ENCODE assay signal across 23 mouse cellular contexts in the genomic region with DNA sequence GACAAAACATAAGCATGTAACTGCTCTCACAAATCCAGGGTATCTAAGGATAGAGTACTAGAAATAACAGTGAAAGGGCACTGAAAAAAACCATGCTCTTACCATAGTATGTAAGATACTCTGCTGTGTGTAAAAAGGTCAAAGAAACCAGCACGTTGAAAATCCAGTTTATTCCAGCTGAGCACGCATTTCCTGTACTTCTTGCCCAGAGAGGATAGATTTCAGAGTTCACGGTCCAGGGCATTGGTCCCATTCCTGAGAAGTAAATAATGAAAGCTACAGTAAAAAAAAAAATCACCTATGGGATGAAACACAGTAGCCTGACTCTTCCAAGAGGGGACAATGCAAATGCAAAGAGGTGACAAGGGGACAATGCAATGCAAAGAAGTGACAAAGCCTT.
DNase-seq lines count a peak whose midpoint lies in the region; ATAC-seq and TF ChIP-seq lines count a peak whose summit lies in the region.
"Had no signal": no experiment of that assay in that cellular context is flagged by ENCODE, and none has a peak within 500 bp of the region (broad histone marks: within the 10 kb centered on the region; RNA-seq: fewer than 3 reads in every experiment).

No protein-coding gene starts in this region.

- no peak for TF ChIP-seq POLR2A in kidney, adult 2 months (IDR thresholded peaks at IDR 0.05; ENCODE audit: low read depth, low read length)

- H3K9ac ChIP-seq in hindbrain, embryonic 16.5 days (ENCODE audit: low read depth, low read length): no peak overlapping the region
- H3K9ac ChIP-seq: forebrain, embryonic 13.5 days; limb, embryonic 13.5 days; liver, embryonic 15.5 days; neural tube, embryonic 12.5 days had no signal

- no peaks in the 10 kb centered on the region for H3K27me3 ChIP-seq in kidney, adult 2 months (replicated peaks; ENCODE audit: control insufficient read depth, insufficient read depth, low read length)
- H3K27me3 ChIP-seq in hindbrain, embryonic 16.5 days (replicated peaks; ENCODE audit: control insufficient read depth, insufficient read depth, low read length): no peaks in the 10 kb centered on the region
- H3K27me3 ChIP-seq: forebrain, embryonic 13.5 days; limb, embryonic 13.5 days; liver, embryonic 15.5 days; neural tube, embryonic 12.5 days had no signal

- H3K27ac ChIP-seq in kidney, adult 2 months (ENCODE audit: insufficient read depth, low read depth, low read length): peak overlapping the region; percentile 23; the same call in 1 of the 2 replicates
- H3K27ac ChIP-seq in hindbrain, embryonic 16.5 days (ENCODE audit: low read depth, low read length): no peak overlapping the region
- H3K27ac ChIP-seq: forebrain, embryonic 13.5 days; hindbrain, postnatal 0 days; limb, embryonic 13.5 days; liver, embryonic 15.5 days; neural tube, embryonic 12.5 days had no signal

- no peak for ATAC-seq in hindbrain, embryonic 16.5 days
- ATAC-seq: forebrain, embryonic 13.5 days; hindbrain, postnatal 0 days; intestine, embryonic 16.5 days had no signal

- no peak overlapping the region for H3K4me3 ChIP-seq in kidney, adult 2 months (ENCODE audit: insufficient read depth, low read depth, low read length)
- H3K4me3 ChIP-seq in hindbrain, embryonic 16.5 days (ENCODE audit: low read length): no peak overlapping the region
- H3K4me3 ChIP-seq: forebrain, embryonic 13.5 days; limb, embryonic 13.5 days; liver, embryonic 15.5 days; myocyte; neural tube, embryonic 12.5 days had no signal

- no peaks in the 10 kb centered on the region for H3K36me3 ChIP-seq in kidney, adult 2 months (ENCODE audit: control insufficient read depth, insufficient read depth, low read length)
- H3K36me3 ChIP-seq in hindbrain, embryonic 16.5 days (ENCODE audit: control insufficient read depth, insufficient read depth, low read length): peaks cover 4% of the 10 kb centered on the region; the same call in 1 of the 2 replicates
- H3K36me3 ChIP-seq: liver, embryonic 15.5 days; neural tube, embryonic 12.5 days had no signal

- no peaks in the 10 kb centered on the region for H3K9me3 ChIP-seq in hindbrain, embryonic 16.5 days (ENCODE audit: control insufficient read depth, low read length)
- H3K9me3 ChIP-seq: forebrain, embryonic 13.5 days; limb, embryonic 13.5 days; liver, embryonic 15.5 days; neural tube, embryonic 12.5 days had no signal

- no peak overlapping the region for H3K4me2 ChIP-seq in hindbrain, embryonic 16.5 days (ENCODE audit: low read length)
- H3K4me2 ChIP-seq: forebrain, embryonic 13.5 days; limb, embryonic 13.5 days; liver, embryonic 15.5 days; midbrain, embryonic 11.5 days; neural tube, embryonic 12.5 days had no signal

- no peak for TF ChIP-seq CTCF in kidney, adult 2 months (conservative IDR thresholded peaks at IDR 0.05; ENCODE audit: insufficient read depth, insufficient read length, low read depth, low read length)

- peak; percentile 86 for DNase-seq in kidney, adult 2 months
- DNase-seq in kidney, postnatal 4 days: no peak
- DNase-seq in urinary bladder, postnatal 14 days (ENCODE audit: low spot score): peak; percentile 12
- no peak for DNase-seq in urinary bladder, postnatal 25 days (ENCODE audit: low spot score)
- peak; percentile 66 for DNase-seq in kidney, postnatal 14 days
- DNase-seq: adrenal gland, adult 2 months; adrenal gland, postnatal 36 days; B cell, adult 2 months; cerebellum, adult 2 months; cerebellum, postnatal 25 days; gastrocnemius, postnatal 10 days; lung, postnatal 36 days; thymus, adult 2 months; thymus, postnatal 36 days had no signal

- peaks cover 3% of the 10 kb centered on the region for H3K4me1 ChIP-seq in kidney, adult 2 months (ENCODE audit: control insufficient read depth, insufficient read depth, low read length)
- H3K4me1 ChIP-seq in hindbrain, embryonic 16.5 days (ENCODE audit: control insufficient read depth, insufficient read depth, low read depth, low read length): no peaks in the 10 kb centered on the region
- H3K4me1 ChIP-seq: forebrain, embryonic 13.5 days; limb, embryonic 13.5 days; liver, embryonic 15.5 days; neural tube, embryonic 12.5 days had no signal

- WGBS in kidney, adult 2 months: 15% methylated on average over 3 of the region's 3 CpGs
- WGBS in hindbrain, embryonic 16.5 days: 74% methylated on average over 3 of the region's 3 CpGs

Comparison
In these comparisons a context has a peak if more than half of its experiments do, and no peak if none do; other contexts are left out.
1. DNase-seq: peak in kidney, adult 2 months (single experiment), urinary bladder, postnatal 14 days (single experiment) and kidney, postnatal 14 days (single experiment); none in kidney, postnatal 4 days (0 of 2) and urinary bladder, postnatal 25 days (single experiment).